Mouse (Mus musculus): ENCODE results near the gene Fgg.

- no peak for TF ChIP-seq CTCF (IDR thresholded peaks at IDR 0.05; ENCODE audit: insufficient read depth, low read length)
- TF ChIP-seq POLR2A (IDR thresholded peaks at IDR 0.05; ENCODE audit: borderline replicate concordance, extremely low read depth, low read depth, low read length), result no peak
Observed at GRCm38 (mm10) chr3:83033801-83034200, 26.3 kb downstream of the Fgg start.

Measured in lung, adult 2 months (tissue).